Mouse (Mus musculus) spleen, postnatal 14 days (tissue): Measurements from ENCODE around the gene Dusp6.

Experiments
- DNase-seq, 2 experiments: peaks; one replicate each; pipeline ENCODE4 v3.0.0; 2021 to 2022; ENCODE audit warnings: low spot score in 2 of 2

The Dusp6 gene

GRCm38 (mm10) chr10:99246797-99247508 lies 16.1 kb upstream of the Dusp6 start:
- no peak for DNase-seq

- DNase-seq, result no peak
Observed at GRCm38 (mm10) chr10:99250874-99251281, 12.2 kb upstream of the Dusp6 start.

DNA sequence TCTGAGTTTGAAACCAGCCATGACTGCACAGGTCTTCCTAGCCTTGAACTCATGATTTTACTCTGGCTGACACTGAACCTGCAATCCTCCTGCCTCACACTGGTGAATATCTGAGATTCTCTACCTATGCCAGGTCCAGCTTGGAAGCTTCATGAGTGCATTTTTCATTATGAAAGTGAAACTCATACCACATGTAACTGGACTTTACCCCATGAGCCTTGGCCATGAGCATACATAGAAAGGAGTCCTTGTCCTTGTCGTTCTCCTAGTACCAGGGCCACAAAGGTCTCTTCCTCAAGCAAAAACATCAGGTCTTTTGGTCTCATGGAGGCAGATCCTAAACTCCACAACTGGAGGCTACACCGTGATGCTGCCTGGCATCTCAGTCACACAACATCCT lies 9.6 kb upstream of the Dusp6 start:
- no peak for DNase-seq

- DNase-seq, result no peak
Observed at GRCm38 (mm10) chr10:99255830-99256570, 7.0 kb upstream of the Dusp6 start.

GRCm38 (mm10) chr10:99257531-99257930 lies 5.5 kb upstream of the Dusp6 start:
- DNase-seq, result no peak

DNA sequence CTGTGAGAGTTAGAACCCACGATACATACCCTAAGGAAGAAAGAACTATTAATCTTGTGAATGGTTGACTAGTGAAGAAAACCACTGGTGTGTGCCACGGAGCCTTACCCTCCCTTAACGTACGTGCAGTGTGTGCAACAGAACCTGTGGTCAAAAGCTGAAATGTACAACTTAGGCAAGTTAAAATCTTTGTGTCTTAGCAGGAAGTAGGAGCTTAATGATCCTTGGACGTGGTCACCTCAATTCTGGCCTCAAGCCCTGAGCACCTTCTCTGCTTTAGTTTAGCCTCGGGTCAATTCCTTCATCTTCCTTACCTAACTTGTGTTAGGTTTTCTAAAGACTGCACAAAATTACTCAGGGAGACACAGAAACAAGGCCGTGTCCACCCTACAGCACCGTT lies 3.2 kb upstream of the Dusp6 start:
- no peak for DNase-seq

- DNase-seq, result no peak
Observed at GRCm38 (mm10) chr10:99261151-99261635, 1.8 kb upstream of the Dusp6 start.

DNA sequence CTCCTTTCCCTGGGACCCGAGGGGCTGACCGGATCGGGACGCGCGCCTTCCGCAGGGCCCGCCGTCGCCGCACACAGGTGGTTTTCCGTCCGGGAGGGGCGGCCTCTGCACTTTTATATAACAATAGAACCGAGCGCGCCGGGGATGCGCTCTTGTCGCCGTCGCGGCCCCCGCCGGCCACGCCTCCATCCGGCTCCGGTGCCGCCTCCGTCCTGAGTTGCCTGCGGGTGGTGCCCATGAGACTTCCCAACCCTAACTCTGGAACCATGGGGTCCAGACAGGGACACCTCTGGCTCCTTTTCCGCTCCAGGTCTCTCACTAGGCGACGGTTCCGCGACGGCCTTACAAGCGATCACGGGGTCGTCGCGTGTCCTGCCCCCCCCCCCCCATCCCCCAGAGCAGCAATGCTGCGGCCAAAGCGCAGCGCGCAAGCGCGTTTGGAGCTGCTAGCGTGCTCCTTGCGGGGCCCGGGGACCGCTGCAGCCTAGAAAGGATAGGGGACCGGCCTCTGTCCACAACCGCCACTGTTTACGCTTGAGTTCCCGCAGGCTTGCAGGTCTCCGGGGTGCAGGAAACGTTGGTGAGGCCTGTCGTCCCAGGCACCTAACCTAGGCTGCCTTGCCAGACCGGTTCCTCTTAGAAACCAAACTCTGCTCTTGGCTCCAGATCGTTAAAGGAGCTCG lies 1.3 kb upstream of the Dusp6 start:
- peak; percentile 61 to 70 for DNase-seq

- DNase-seq, result no peak
Observed at GRCm38 (mm10) chr10:99262319-99262866, 638 bp upstream of the Dusp6 start.

DNA sequence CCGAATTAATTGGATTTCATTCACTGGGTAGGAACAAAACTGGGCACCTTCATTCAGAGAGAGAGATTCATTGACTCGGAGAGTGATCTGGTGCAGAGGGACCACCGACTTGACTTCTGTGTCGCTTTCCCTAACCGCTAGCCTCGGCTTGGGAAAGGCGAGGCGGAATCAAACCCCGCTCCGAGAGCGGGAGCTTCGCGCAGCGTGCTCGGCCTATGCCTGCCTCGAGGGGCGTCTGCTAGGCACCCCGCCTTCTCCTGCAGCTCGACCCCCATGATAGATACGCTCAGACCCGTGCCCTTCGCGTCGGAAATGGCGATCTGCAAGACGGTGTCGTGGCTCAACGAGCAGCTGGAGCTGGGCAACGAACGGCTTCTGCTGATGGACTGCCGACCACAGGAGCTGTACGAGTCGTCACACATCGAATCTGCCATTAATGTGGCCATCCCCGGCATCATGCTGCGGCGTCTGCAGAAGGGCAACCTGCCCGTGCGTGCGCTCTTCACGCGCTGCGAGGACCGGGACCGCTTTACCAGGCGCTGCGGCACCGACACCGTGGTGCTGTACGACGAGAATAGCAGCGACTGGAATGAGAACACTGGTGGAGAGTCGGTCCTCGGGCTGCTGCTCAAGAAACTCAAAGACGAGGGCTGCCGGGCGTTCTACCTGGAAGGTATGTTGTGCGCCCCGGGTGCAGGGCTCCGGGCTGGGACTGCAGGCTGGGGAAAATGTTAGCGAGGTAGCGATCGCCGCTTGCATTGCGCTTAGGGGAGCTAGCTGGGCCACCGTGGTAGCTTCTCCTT lies 589 bp downstream of the Dusp6 start:
- peak in 1 of 2 experiments; percentile 23 for DNase-seq

DNA sequence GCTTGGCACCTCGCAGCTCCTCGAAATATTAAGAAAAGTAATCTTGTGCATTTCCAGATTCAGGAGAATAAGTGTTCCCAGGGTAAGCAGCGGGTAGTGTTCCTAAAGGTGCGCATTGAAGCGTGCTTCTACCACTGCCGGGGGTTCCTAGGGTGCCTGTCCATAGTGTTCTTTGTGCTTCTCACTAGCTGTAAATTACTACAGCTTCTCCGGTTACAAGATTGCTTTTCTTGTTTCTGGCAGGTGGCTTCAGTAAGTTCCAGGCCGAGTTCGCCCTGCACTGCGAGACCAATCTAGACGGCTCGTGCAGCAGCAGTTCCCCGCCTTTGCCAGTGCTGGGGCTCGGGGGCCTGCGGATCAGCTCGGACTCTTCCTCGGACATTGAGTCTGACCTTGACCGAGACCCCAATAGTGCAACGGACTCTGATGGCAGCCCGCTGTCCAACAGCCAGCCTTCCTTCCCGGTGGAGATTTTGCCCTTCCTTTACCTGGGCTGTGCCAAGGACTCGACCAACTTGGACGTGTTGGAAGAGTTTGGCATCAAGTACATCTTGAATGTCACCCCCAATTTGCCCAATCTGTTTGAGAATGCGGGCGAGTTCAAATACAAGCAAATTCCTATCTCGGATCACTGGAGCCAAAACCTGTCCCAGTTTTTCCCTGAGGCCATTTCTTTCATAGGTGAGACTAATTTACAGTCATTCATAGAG lies 1.4 kb downstream of the Dusp6 start:
- no peak for DNase-seq

DNA sequence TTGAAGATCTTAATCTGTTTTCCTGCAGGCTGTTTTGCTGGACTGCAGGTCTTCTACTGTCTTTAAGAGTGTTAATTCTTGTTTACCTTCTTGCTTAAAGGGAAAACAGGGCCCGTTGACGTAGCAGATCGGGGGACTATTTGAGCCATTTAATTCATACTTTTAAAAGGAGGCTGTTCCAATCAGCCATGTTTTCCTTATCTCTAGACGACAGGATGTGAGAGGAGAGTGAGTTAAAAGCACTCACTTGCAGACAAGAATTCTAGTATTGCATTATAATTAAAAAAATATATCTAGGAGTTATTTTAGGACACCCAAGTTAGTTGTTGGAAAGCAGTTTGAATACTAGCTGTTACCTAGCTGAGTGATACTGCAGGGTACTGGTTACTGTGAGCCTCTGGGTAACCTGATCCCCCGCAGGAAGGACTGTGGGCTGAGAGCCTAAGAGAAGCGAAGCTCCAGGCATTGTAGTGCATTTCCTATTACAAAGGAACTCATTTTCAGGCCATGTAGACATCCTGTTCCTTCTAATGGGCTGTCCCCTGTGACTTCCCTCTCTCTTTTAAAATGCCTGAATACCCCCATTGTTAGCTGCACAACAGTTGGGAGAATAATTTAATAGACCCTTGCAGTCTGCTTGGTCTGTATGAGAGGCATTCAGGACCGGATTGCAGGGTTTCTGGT lies 2.1 kb downstream of the Dusp6 start:
- no peak for DNase-seq

DNA sequence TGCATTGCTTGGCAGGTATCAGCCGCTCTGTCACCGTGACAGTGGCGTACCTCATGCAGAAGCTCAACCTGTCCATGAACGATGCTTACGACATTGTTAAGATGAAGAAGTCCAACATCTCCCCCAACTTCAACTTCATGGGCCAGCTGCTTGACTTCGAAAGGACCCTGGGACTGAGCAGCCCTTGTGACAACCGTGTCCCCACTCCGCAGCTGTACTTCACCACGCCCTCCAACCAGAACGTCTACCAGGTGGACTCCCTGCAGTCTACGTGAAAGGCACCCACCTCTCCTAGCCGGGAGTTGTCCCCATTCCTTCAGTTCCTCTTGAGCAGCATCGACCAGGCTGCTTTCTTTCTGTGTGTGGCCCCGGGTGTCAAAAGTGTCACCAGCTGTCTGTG lies 3.0 kb downstream of the Dusp6 start:
- no peak for DNase-seq

DNA sequence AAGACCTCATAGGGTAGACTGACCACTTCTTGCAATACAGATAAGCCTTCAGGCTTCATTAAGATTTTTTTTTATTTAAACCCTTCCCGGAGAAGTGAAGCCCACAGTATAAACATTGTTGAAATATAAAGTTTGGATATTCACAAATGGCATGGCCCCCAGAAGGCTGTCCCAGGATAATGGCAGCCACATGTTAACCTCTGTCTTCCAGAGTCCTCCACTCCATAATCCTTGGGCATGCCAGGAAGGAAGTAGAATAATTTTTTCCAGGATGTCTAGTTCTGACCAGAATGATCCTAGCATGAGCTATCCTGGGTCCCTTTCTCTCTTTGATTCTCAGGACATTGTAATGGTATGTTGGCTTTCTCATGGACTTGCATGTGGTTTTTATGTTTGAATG lies 4.6 kb downstream of the Dusp6 start:
- DNase-seq, result no peak

GRCm38 (mm10) chr10:99268421-99269300 lies 5.6 kb downstream of the Dusp6 start:
- DNase-seq, result peak; percentile 22 to 56

- no peak for DNase-seq
Observed at GRCm38 (mm10) chr10:99269301-99269701, 6.3 kb downstream of the Dusp6 start.

DNA sequence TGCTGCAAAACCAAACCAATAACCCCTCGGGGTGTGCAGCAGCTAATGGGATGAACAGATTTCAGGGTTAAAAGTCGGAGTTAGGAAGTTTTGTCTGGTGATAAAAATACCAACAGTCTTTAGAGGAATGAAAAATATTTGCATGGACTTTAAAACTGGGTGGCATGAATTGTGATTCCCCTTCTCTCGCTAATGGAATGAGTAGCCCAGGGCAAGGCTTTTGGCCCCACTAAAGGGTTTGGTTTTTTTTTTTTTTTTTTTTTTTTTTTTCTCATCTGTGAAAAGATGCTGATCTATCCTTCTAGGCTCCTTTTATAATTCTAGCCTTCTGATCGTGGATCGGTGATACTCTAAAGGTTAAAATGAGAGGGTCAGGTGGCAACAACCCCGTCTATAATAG lies 6.7 kb downstream of the Dusp6 start:
- no peak for DNase-seq

GRCm38 (mm10) chr10:99270406-99270805 lies 7.4 kb downstream of the Dusp6 start:
- peak in 1 of 2 experiments; percentile 9 for DNase-seq

GRCm38 (mm10) chr10:99271016-99271415 lies 8.0 kb downstream of the Dusp6 start:
- no peak for DNase-seq
